Mouse (Mus musculus): ENCODE results near the gene Aldh3a1. TPM values are rescaled to one million over a fixed set of nuclear protein-coding genes. Genes with fewer than 3 reads are reported as not detected.
"Not testable (repeated sequence)": the region's sequence is repeated elsewhere in the genome, so short reads cannot be mapped to it uniquely, and the experiment has no call there.

Gene Aldh3a1
- 0.08 and 0.17 TPM in 2 replicates for polyA plus RNA-seq (2015; fragmentation: Nextera tagmentation; extraction: Ambion mirVana)

GRCm38 (mm10) chr11:61207487-61208246 lies at the start of gene Aldh3a1:
Gene Aldh3a1, plus strand, starts transcription at chr11:61207537.
- 0 out of 2 replicates have a peak within 1 kb of the TSS, but pooled peaks have one; percentile 1 for H3K9ac ChIP-seq
- peak within 1 kb of the TSS; percentile 61 for H3K27ac ChIP-seq (replicated peaks)
- H3K27me3 ChIP-seq (replicated peaks): peaks cover 34% of the 10 kb centered on the region
- H3K4me3 ChIP-seq: no peak within 1 kb of the TSS
- H3K4me2 ChIP-seq: peak within 1 kb of the TSS; percentile 12; the same call in 1 of the 2 replicates
- ATAC-seq (ENCODE audit: extremely low read depth, insufficient number of reproducible peaks, low FRiP score, low TSS enrichment): no peak
- 39% methylated on average over 10 of the region's 10 CpGs for WGBS
- H3K9me3 ChIP-seq: no peaks in the 10 kb centered on the region
- peaks cover 25% of the 10 kb centered on the region for H3K4me1 ChIP-seq
- no peaks in the 10 kb centered on the region for H3K36me3 ChIP-seq

DNA sequence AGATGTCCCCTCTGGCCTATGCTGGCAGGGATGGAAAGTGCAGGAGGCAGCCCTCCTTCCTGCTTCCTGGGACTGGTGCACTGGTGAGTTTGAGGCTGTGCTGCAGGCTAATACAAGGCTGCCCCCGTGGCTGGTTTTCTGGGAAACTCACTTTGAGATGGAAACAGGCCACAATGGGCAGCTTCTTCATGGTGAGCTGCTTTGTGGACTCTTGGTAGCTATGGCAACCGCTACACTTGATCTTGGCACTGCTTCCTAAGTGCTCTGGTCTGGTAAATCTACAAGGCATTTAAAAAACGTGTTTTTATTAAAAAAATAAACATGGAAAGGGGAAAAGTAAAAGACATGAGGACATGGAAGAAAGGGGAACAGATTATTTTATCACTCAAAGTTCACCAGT lies 49.2 kb upstream of the Aldh3a1 start:
- no peak for ATAC-seq (ENCODE audit: extremely low read depth, insufficient number of reproducible peaks, low FRiP score, low TSS enrichment)
- no peaks in the 10 kb centered on the region for H3K9me3 ChIP-seq
- no peak overlapping the region for H3K4me2 ChIP-seq
- no peak overlapping the region for H3K27ac ChIP-seq (replicated peaks)
- H3K4me1 ChIP-seq: peaks cover 17% of the 10 kb centered on the region
- 73% methylated on average over 3 of the region's 3 CpGs for WGBS
- peaks cover 100% of the 10 kb centered on the region for H3K36me3 ChIP-seq
- H3K9ac ChIP-seq: no peak overlapping the region
- H3K27me3 ChIP-seq (replicated peaks): no peaks in the 10 kb centered on the region
- no peak overlapping the region for H3K4me3 ChIP-seq

DNA sequence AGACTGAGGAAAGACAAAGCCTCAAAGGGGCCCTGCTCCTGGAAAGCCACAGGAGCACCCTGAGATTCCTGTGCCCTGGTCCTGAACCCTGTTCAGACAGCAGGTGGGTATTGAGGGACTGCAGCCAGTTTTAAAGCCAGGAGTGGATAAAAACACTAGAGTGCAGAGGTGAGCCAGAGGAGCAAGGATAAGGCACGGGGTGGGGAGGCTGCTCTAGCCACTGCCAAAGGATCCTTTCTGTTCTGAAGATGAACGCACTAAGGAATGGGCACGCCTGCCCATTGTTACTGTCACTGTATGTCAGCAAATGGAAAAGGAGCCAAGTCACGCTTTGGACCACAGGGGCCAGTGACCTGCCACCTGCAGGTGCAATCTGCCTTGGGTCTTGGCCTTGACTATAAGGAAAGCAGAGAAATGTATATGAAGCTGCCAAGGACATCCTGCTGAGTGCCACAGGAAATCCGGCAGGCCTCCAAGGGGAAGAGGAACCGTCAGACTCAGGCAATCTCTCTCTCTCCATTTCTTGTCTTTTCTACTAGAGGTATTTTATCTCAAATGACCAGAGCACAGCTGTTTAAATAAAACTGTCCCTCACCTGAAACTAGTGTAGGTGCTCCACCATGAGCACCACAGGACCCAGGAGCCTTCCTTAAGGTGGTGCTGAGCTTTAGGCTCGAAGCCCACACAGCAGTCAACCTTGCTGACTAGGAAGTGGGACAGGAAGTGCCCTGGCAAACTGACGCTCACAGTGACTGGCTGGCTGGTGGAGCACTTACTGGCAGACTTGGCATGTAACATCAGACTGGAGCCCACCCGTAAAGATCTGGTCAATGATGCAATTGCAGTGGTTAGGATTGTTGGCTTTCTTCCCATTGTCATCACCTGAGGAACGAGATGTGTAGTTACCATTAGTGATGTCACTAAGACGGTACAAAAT lies 47.3 kb upstream of the Aldh3a1 start:
- no peak overlapping the region for H3K9ac ChIP-seq
- no peak for ATAC-seq (ENCODE audit: extremely low read depth, insufficient number of reproducible peaks, low FRiP score, low TSS enrichment)
- 68% methylated on average over 11 of the region's 11 CpGs for WGBS

DNA sequence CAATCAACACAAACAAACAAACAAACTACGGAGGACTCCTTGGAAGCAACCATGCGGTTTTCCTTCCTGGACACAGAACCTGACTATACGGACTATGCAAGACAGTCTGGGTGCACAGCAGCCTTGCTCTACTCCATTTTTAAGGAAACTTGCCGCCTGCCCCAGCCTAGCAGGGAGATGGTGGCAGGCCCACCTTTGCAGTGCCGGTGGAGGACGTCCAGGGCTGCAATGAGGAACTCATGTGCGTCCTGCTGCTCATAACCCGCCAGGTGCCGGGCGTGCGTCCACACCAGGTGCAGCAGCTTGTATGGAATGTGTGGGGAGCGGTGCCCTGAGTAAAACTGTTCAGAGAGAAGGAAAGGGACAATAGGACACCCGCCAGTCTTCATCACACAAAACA lies 46.2 kb upstream of the Aldh3a1 start:
- Histone ChIP-seq H3K9ac (no peak overlapping the region), H3K27ac (replicated peaks) (no peak overlapping the region), H3K4me3 (no peak overlapping the region), H3K4me2 (no peak overlapping the region), H3K27me3 (replicated peaks) (no peaks in the 10 kb centered on the region), H3K36me3 (peaks cover 100% of the 10 kb centered on the region), H3K4me1 (peaks cover 13% of the 10 kb centered on the region), H3K9me3 (no peaks in the 10 kb centered on the region)
- 87% methylated on average over 13 of the region's 13 CpGs for WGBS
- no peak for ATAC-seq (ENCODE audit: extremely low read depth, insufficient number of reproducible peaks, low FRiP score, low TSS enrichment)

More for the DNA sequence above, 47.3 kb upstream of the Aldh3a1 start:
- peaks cover 100% of the 10 kb centered on the region for H3K36me3 ChIP-seq
- H3K4me2 ChIP-seq: no peak overlapping the region
- no peak overlapping the region for H3K27ac ChIP-seq (replicated peaks)
- H3K4me3 ChIP-seq: no peak overlapping the region
- no peaks in the 10 kb centered on the region for H3K9me3 ChIP-seq
- H3K4me1 ChIP-seq: peaks cover 20% of the 10 kb centered on the region
- H3K27me3 ChIP-seq (replicated peaks): no peaks in the 10 kb centered on the region

- no peak overlapping the region for H3K9ac ChIP-seq
- no peaks in the 10 kb centered on the region for H3K9me3 ChIP-seq
- no peaks in the 10 kb centered on the region for H3K27me3 ChIP-seq (replicated peaks)
- WGBS: 91% methylated on average over 14 of the region's 14 CpGs
- H3K4me2 ChIP-seq: no peak overlapping the region
- no peak for ATAC-seq (ENCODE audit: extremely low read depth, insufficient number of reproducible peaks, low FRiP score, low TSS enrichment)
- no peak overlapping the region for H3K4me3 ChIP-seq
- H3K36me3 ChIP-seq: peaks cover 100% of the 10 kb centered on the region
- peaks cover 10% of the 10 kb centered on the region; the same call in 1 of the 2 replicates for H3K4me1 ChIP-seq
- no peak overlapping the region for H3K27ac ChIP-seq (replicated peaks)
Measured at GRCm38 (mm10) chr11:61162776-61163175, 44.6 kb upstream of the Aldh3a1 start.

GRCm38 (mm10) chr11:61163341-61163740 lies 44.0 kb upstream of the Aldh3a1 start:
- no peaks in the 10 kb centered on the region for H3K9me3 ChIP-seq
- H3K4me1 ChIP-seq: peaks cover 15% of the 10 kb centered on the region
- H3K36me3 ChIP-seq: peaks cover 100% of the 10 kb centered on the region
- no peak for ATAC-seq (ENCODE audit: extremely low read depth, insufficient number of reproducible peaks, low FRiP score, low TSS enrichment)
- 81% methylated on average over 3 of the region's 3 CpGs for WGBS
- H3K9ac ChIP-seq: no peak overlapping the region
- no peak overlapping the region for H3K27ac ChIP-seq (replicated peaks)
- H3K27me3 ChIP-seq (replicated peaks): no peaks in the 10 kb centered on the region
- no peak overlapping the region for H3K4me2 ChIP-seq
- no peak overlapping the region for H3K4me3 ChIP-seq

DNA sequence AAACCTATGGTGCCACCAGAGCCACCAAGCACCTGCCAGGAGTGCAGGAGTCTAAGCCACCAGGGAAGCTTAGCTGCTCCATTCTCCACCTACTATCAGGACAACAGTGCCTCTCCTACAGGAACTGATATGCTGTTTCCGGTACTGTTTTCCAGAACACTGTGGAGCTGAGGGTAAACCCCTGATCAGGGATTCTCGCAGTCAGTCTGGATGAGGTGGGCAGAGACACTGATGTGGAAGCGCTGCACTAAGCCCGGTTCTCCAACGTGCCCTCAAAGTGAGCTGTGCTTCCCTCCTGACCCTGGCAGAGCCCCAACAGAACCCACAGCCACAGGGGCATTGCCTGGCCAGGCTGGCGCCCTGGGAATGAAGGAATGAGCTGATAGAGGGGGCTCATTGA lies 43.0 kb upstream of the Aldh3a1 start:
- no peaks in the 10 kb centered on the region for H3K27me3 ChIP-seq (replicated peaks)
- H3K4me2 ChIP-seq: no peak overlapping the region
- WGBS: 77% methylated on average over 6 of the region's 6 CpGs
- H3K27ac ChIP-seq (replicated peaks): no peak overlapping the region
- H3K4me1 ChIP-seq: peaks cover 25% of the 10 kb centered on the region
- H3K9ac ChIP-seq: no peak overlapping the region
- H3K9me3 ChIP-seq: no peaks in the 10 kb centered on the region
- no peak for ATAC-seq (ENCODE audit: extremely low read depth, insufficient number of reproducible peaks, low FRiP score, low TSS enrichment)
- no peak overlapping the region for H3K4me3 ChIP-seq
- H3K36me3 ChIP-seq: peaks cover 90% of the 10 kb centered on the region

DNA sequence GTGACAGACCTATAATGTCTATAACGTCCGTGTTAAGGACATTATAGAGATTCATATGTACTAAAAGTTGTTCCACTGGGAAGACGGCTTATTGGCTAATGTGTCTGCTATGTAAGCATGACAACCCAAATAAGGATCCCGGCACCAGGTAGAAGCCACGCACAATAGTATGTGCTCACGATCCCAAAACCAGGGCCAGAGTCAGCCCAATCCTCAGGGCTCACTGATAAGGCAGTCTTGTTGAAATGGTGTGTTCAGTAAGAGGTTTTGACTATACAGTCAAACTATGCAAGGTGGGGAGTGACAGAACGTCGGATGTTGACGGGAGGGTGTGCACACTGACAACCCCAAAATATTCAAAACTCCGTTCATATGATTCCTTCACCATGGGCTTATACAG lies 42.5 kb upstream of the Aldh3a1 start:
- WGBS: 91% methylated on average over 10 of the region's 10 CpGs
- Histone ChIP-seq H3K36me3 (peaks cover 84% of the 10 kb centered on the region), H3K4me2 (no peak overlapping the region), H3K4me3 (no peak overlapping the region), H3K4me1 (peaks cover 25% of the 10 kb centered on the region), H3K9ac (no peak overlapping the region), H3K27ac (replicated peaks) (no peak overlapping the region), H3K9me3 (no peaks in the 10 kb centered on the region), H3K27me3 (replicated peaks) (no peaks in the 10 kb centered on the region)
- no peak for ATAC-seq (ENCODE audit: extremely low read depth, insufficient number of reproducible peaks, low FRiP score, low TSS enrichment)

GRCm38 (mm10) chr11:61170184-61170583 lies 37.2 kb upstream of the Aldh3a1 start:
- 81% methylated on average over 5 of the region's 5 CpGs for WGBS
- H3K36me3 ChIP-seq: peaks cover 31% of the 10 kb centered on the region
- no peak overlapping the region for H3K4me2 ChIP-seq

DNA sequence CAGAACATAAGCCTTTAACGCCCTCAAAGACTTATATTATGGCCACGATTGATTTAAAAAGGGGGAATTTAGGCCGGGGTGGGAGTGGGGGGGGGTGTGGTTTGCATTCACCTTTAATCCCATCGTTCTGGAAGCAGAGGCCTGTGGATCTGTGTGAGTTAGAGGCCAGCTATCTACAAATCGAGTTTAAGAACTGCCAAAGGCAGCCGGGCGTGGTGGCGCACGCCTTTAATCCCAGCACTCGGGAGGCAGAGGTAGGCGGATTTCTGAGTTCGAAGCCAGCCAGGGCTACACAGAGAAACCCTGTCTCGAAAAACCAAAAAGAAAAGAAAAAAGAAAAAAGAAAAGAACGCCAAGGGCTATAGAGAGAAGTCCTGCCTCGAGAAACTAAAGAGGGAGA lies 33.9 kb upstream of the Aldh3a1 start:
- not testable (repeated sequence) for H3K9me3 ChIP-seq; ATAC-seq (ENCODE audit: extremely low read depth, insufficient number of reproducible peaks, low FRiP score, low TSS enrichment); H3K36me3 ChIP-seq; H3K27me3 ChIP-seq (replicated peaks); H3K27ac ChIP-seq (replicated peaks)
- Histone ChIP-seq H3K9ac (peak overlapping the region; percentile 99), H3K4me2 (peak overlapping the region; percentile 85), H3K4me3 (peak overlapping the region; percentile 100), H3K4me1 (peaks cover 54% of the 10 kb centered on the region)
- 33% methylated on average over 15 of the region's 15 CpGs for WGBS

More at GRCm38 (mm10) chr11:61170184-61170583, 37.2 kb upstream of the Aldh3a1 start:
- H3K9me3 ChIP-seq: no peaks in the 10 kb centered on the region
- H3K4me3 ChIP-seq: no peak overlapping the region
- ATAC-seq (ENCODE audit: extremely low read depth, insufficient number of reproducible peaks, low FRiP score, low TSS enrichment): no peak
- peaks cover 56% of the 10 kb centered on the region for H3K4me1 ChIP-seq
- H3K9ac ChIP-seq: no peak overlapping the region
- H3K27ac ChIP-seq (replicated peaks): no peak overlapping the region
- H3K27me3 ChIP-seq (replicated peaks): no peaks in the 10 kb centered on the region

- 0% methylated on average over 28 of the region's 28 CpGs for WGBS
Measured at GRCm38 (mm10) chr11:61174291-61174820, 33.0 kb upstream of the Aldh3a1 start.

More at GRCm38 (mm10) chr11:61174291-61174820, 33.0 kb upstream of the Aldh3a1 start:
- H3K4me3 ChIP-seq: peak overlapping the region; percentile 100
- ATAC-seq (ENCODE audit: extremely low read depth, insufficient number of reproducible peaks, low FRiP score, low TSS enrichment): peak; percentile 7
- H3K27me3 ChIP-seq (replicated peaks): no peaks in the 10 kb centered on the region
- no peaks in the 10 kb centered on the region for H3K9me3 ChIP-seq
- peak overlapping the region; percentile 99 for H3K27ac ChIP-seq (replicated peaks)
- H3K36me3 ChIP-seq: no peaks in the 10 kb centered on the region
- H3K9ac ChIP-seq: peak overlapping the region; percentile 99
- peaks cover 45% of the 10 kb centered on the region for H3K4me1 ChIP-seq
- H3K4me2 ChIP-seq: peak overlapping the region; percentile 85
